Mouse (Mus musculus): Measurements from ENCODE around the gene Il17re. TPM values are rescaled to one million over a fixed set of nuclear protein-coding genes. Genes with fewer than 3 reads are reported as not detected.

Gene Il17re
- polyA plus RNA-seq, 1 experiment = 5.9 TPM

DNA sequence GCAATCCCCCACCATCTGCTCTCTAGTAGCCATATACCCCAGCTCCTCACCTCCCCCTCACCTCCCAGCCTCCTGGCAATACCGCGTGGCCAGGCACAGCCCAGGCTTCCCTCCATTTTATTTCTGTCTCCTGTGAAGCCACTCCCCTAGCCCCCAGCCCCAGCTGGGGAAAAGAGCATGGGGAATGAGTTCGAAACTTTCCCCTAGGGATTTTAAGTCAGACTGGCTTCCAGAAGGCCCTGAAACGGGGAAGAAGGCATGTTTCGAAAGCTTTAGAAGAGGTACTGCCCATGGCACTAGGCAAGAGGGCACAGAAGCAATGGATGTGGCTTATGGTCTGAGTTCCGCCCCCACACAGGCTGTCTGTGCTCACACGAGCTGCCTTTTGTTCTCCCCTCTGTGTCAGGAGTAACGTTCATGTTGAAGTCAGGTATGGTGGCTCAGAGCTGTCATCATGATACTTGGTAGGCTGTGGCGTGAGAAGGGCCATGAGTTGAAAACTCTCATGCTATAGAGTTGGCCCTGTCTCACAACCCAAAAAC, 22.5 kb upstream of the Il17re start, which contains the start of gene Cidec:
Gene Cidec, minus strand, starts transcription at position 97 of the 542 bp plus-strand sequence.
- Histone ChIP-seq H3K27ac (replicated peaks; ENCODE audit: low read depth, low read length) (peak within 1 kb of the TSS; percentile 98), H3K4me3 (ENCODE audit: insufficient read depth, low read depth, low read length) (peak within 1 kb of the TSS; percentile 68), H3K4me1 (ENCODE audit: control insufficient read depth, insufficient read depth, insufficient read length, low read length) (peaks cover 5% of the 10 kb centered on the region)

DNA sequence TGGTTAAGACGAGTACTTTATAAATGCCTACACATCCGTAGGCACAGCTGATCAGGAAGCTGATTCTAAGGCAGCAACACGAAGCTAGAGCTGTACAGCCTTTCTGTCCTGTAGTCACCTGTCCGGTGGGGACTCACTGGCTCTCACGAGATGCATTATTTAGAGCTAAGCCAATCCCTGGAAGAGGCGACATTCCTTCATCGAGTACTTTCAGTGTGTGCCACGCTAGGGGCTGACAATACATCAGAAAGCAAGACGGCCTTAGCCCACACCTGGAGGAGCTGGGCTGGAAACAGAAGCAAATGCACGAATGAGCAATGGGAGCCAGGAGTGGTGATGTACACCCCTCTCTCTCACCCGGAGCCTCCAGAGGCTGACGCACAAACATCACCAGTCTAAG, 21.1 kb upstream of the Il17re start:
- H3K4me1 ChIP-seq (ENCODE audit: control insufficient read depth, insufficient read depth, insufficient read length, low read length) = peaks cover 5% of the 10 kb centered on the region
- H3K27ac ChIP-seq (replicated peaks; ENCODE audit: low read depth, low read length) = peak overlapping the region; percentile 95
- no peak overlapping the region for H3K4me3 ChIP-seq (ENCODE audit: insufficient read depth, low read depth, low read length)

DNA sequence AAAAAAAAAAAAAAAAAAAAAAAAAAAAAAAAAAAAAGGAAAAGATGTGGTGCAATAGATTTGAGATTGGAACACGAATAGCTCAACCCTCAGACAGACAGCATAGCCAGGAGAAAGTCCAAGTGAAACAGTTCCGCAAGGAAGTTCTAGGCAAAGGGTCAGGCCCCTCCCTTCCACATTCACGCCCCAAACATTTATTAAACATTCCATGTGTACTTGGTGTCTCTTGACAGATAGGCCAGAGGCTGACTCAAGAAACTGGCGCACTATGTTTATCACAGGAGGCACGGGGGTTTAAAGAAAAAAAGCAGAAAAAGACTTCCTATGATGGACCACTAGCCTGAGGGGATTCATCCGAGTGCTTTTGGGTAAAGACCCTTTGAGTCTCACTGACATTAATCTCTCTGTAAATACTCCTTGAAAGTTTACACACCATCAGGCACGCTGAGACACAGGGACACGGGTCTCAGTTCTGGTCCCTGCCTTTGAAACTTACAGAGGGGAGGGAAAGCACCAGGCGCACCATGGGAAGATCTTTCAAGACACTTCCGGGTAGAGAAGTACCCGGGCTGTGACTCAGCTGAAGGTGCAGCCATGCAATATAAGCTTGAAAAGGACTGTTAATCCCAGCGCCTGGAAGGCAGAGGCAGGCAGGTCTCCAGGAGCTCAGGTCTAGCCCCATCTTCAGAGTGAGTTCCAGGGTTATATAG, 19.4 kb upstream of the Il17re start:
- peak overlapping the region; percentile 95 for H3K27ac ChIP-seq (replicated peaks; ENCODE audit: low read depth, low read length)

GRCm38 (mm10) chr6:113440686-113441085, 17.6 kb upstream of the Il17re start:
- peaks cover 9% of the 10 kb centered on the region for H3K4me1 ChIP-seq (ENCODE audit: control insufficient read depth, insufficient read depth, insufficient read length, low read length)
- H3K4me3 ChIP-seq (ENCODE audit: insufficient read depth, low read depth, low read length) = no peak overlapping the region
- H3K27ac ChIP-seq (replicated peaks; ENCODE audit: low read depth, low read length) = peak overlapping the region; percentile 57

More for the DNA sequence above, 19.4 kb upstream of the Il17re start:
- peaks cover 9% of the 10 kb centered on the region for H3K4me1 ChIP-seq (ENCODE audit: control insufficient read depth, insufficient read depth, insufficient read length, low read length)
- no peak overlapping the region for H3K4me3 ChIP-seq (ENCODE audit: insufficient read depth, low read depth, low read length)

DNA sequence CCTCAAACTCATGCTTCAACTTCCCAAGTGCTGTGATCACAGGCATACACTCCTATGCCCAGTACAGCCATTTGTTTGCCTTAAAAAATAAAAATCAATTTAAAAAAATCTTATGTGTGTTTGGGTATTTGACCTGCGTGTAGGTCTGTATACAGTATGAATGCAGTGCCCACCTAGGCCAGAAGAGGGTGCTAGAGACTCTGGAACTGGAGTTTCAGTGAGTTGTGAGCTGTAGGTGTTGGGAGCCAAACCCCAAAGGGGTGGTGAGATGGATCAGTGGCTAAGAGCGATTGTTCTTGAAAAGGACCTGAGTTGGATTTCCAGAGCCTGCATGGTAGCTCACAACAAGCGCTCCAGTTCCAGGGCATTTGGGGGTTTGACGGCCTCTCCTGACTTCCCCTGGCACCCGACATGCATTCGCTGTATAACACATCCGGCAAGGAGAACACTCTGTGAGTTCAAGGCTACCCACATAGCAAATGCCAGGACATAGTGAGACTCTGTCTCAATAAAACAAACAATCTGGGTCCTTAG, 17.1 kb upstream of the Il17re start:
- Histone ChIP-seq H3K27ac (replicated peaks; ENCODE audit: low read depth, low read length) (no peak overlapping the region), H3K4me3 (ENCODE audit: insufficient read depth, low read depth, low read length) (no peak overlapping the region), H3K4me1 (ENCODE audit: control insufficient read depth, insufficient read depth, insufficient read length, low read length) (peaks cover 9% of the 10 kb centered on the region)

- H3K4me1 ChIP-seq (ENCODE audit: control insufficient read depth, insufficient read depth, insufficient read length, low read length) = peaks cover 9% of the 10 kb centered on the region
- H3K27ac ChIP-seq (replicated peaks; ENCODE audit: low read depth, low read length) = no peak overlapping the region
- H3K4me3 ChIP-seq (ENCODE audit: insufficient read depth, low read depth, low read length) = peak overlapping the region; percentile 42
These were observed 16.2 kb upstream of the Il17re start for GRCm38 (mm10) chr6:113442087-113442441.

- Histone ChIP-seq H3K27ac (replicated peaks; ENCODE audit: low read depth, low read length) (peak within 1 kb of the TSS; percentile 70), H3K4me3 (ENCODE audit: insufficient read depth, low read depth, low read length) (peak within 1 kb of the TSS; percentile 87), H3K4me1 (ENCODE audit: control insufficient read depth, insufficient read depth, insufficient read length, low read length) (peaks cover 9% of the 10 kb centered on the region)
These were observed 15.7 kb upstream of the Il17re start, which contains the start of gene Jagn1 for GRCm38 (mm10) chr6:113442442-113443090. Jagn1 (plus strand) TSS chr6:113442569.

DNA sequence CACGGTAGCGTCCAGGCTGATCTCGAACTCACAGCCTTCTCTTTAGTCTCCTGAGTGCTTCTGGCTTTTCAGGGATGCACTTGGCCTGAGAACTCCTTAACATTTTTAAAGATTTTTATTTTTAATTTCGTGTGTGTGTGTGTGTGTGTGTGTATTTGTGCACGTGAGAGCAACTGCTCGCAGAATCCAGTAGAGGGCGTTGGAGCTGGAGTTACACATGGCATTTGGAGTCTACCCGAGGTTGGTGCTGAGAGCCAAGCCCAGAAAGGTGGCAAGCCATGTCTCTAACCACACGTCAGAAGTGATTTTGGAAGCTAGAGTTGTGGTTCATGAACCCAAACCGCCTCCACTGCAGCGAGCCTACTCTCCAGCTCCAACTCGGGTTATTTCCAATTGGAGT, 15.2 kb upstream of the Il17re start:
- Histone ChIP-seq H3K4me3 (ENCODE audit: insufficient read depth, low read depth, low read length) (peak overlapping the region; percentile 87), H3K27ac (replicated peaks; ENCODE audit: low read depth, low read length) (peak overlapping the region; percentile 70; the same call in 1 of the 2 replicates), H3K4me1 (ENCODE audit: control insufficient read depth, insufficient read depth, insufficient read length, low read length) (peaks cover 9% of the 10 kb centered on the region)

DNA sequence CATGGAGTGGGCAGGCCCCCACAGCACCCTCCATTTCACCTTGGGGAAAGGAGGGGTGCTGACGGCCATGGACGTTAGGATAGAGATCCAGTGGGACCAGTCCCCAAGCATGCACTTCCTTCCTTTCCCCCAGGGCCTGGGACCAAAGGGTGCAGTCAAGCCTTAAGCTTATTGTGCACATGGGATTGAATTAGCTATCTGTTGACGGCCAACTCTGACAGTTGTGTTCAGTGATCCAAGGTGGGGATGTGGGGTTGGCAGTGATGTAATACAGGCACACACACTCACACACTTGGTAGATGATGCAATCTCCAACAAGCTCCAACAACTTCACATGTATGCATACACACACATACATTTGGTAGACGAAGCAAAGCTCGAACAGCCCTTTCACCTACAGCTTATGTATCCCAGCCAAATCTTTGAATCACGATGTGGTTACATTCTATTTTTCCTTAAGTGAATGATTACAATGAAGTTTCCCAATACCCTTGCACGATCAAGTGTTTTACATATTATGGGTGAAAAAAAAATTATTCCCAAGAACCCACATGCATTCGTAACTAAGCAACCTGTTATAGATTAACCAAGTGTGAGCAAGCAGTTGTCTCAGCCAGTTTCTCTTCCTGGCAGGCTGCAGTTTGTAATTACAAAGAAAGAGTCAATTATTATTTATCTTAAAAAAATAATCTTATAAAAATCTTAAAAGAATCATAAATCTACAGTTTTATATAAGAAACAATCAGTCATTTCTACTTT, 13.9 kb upstream of the Il17re start:
- no peak overlapping the region for H3K27ac ChIP-seq (replicated peaks; ENCODE audit: low read depth, low read length)
- H3K4me1 ChIP-seq (ENCODE audit: control insufficient read depth, insufficient read depth, insufficient read length, low read length) = peaks cover 6% of the 10 kb centered on the region
- no peak overlapping the region for H3K4me3 ChIP-seq (ENCODE audit: insufficient read depth, low read depth, low read length)

DNA sequence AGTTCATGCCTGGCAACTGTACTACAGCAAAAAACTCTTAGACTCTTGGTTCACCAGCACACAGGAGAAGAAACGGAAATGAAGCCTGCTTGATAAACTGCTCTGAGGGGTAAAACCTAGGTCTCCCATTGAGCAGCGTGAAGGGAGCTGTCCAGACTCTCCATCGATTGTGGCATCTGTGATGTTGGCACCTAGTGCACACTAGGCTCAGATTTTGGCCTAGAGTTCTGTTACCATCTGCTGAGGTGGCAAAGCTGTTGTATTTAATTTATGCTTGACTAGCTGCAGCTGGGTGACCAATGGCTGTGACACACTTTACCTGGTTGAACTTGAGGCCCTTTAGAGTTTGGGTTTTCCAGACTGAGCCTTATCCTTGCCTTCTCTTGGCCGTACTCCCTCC, 10.6 kb upstream of the Il17re start:
- H3K27ac ChIP-seq (replicated peaks; ENCODE audit: low read depth, low read length) = no peak overlapping the region
- H3K4me1 ChIP-seq (ENCODE audit: control insufficient read depth, insufficient read depth, insufficient read length, low read length) = peaks cover 8% of the 10 kb centered on the region; the same call in 1 of the 2 replicates
- H3K4me3 ChIP-seq (ENCODE audit: insufficient read depth, low read depth, low read length) = no peak overlapping the region

GRCm38 (mm10) chr6:113451839-113452238, 6.4 kb upstream of the Il17re start:
- no peak overlapping the region for H3K27ac ChIP-seq (replicated peaks; ENCODE audit: low read depth, low read length)
- H3K4me3 ChIP-seq (ENCODE audit: insufficient read depth, low read depth, low read length) = no peak overlapping the region
- H3K4me1 ChIP-seq (ENCODE audit: control insufficient read depth, insufficient read depth, insufficient read length, low read length) = peaks cover 4% of the 10 kb centered on the region; the same call in 1 of the 2 replicates

DNA sequence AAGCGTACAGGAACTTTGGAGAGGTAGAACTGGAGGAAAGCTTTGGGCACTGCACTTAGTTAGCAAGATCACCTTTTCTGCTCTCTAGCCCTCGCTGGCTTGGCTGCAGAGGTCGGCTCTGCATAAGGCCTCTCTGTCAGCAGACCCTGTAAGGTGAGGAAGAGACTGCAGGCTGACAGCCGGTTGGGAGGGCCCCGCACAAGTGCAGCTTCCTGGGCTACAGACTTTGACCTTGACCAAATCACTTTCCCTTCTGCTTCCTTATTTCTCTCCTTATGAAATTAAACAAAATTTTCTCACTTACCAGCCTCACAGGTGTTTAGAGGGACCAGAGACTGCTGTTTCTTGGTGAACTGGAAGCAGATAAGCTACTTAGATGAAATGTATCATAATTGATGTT, 3.3 kb upstream of the Il17re start:
- no peak overlapping the region for H3K4me3 ChIP-seq (ENCODE audit: insufficient read depth, low read depth, low read length)
- H3K4me1 ChIP-seq (ENCODE audit: control insufficient read depth, insufficient read depth, insufficient read length, low read length) = peaks cover 4% of the 10 kb centered on the region; the same call in 1 of the 2 replicates
- H3K27ac ChIP-seq (replicated peaks; ENCODE audit: low read depth, low read length) = no peak overlapping the region

DNA sequence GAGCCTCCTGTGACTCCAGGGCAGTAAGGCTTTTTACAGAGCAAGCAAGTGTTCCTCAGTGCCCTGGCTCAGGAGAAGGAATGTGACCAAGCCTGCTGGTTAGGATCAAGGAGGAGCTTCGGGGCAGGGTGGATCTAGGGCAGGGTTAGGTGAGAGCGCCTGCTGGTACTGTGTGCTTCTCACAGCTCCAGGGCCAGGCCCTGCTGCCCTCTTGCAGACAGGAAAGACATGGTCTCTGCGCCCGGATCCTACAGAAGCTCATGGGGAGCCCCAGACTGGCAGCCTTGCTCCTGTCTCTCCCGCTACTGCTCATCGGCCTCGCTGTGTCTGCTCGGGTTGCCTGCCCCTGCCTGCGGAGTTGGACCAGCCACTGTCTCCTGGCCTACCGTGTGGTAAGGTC, 351 bp downstream of the Il17re start:
- Histone ChIP-seq H3K27ac (replicated peaks; ENCODE audit: low read depth, low read length) (no peak overlapping the region), H3K4me1 (ENCODE audit: control insufficient read depth, insufficient read depth, insufficient read length, low read length) (no peaks in the 10 kb centered on the region), H3K4me3 (ENCODE audit: insufficient read depth, low read depth, low read length) (peak overlapping the region; percentile 34)

GRCm38 (mm10) chr6:113464040-113464439, 5.8 kb downstream of the Il17re start:
- no peaks in the 10 kb centered on the region for H3K4me1 ChIP-seq (ENCODE audit: control insufficient read depth, insufficient read depth, insufficient read length, low read length)
- H3K27ac ChIP-seq (replicated peaks; ENCODE audit: low read depth, low read length) = no peak overlapping the region
- no peak overlapping the region for H3K4me3 ChIP-seq (ENCODE audit: insufficient read depth, low read depth, low read length)

GRCm38 (mm10) chr6:113465602-113466001, 7.3 kb downstream of the Il17re start:
- H3K27ac ChIP-seq (replicated peaks; ENCODE audit: low read depth, low read length) = no peak overlapping the region
- no peak overlapping the region for H3K4me3 ChIP-seq (ENCODE audit: insufficient read depth, low read depth, low read length)
- H3K4me1 ChIP-seq (ENCODE audit: control insufficient read depth, insufficient read depth, insufficient read length, low read length) = peaks cover 3% of the 10 kb centered on the region; the same call in 1 of the 2 replicates

Measured in brown adipose tissue, adult 24 weeks (tissue).